Mouse (Mus musculus) lung, embryonic 14.5 days (tissue): ENCODE measurements around the gene Frmpd1. TPM values are rescaled to one million over a fixed set of nuclear protein-coding genes. Genes with fewer than 3 reads are reported as not detected.

Experiments used
- ATAC-seq: fragments of 200-750 bp; cut with Nextera tagmentation; 2 replicates; pipeline ENCODE4 v1.8.0; 2017; ENCODE audit warnings: mild to moderate bottlenecking, moderate TSS enrichment, moderate library complexity; ENCODE audit not compliant: insufficient read depth
- DNase-seq: peaks from one replicate; pipeline ENCODE4 v3.0.0-alpha.2; 2015
- H3K27ac ChIP-seq: fragments of 300-500 bp; sonication (generic); 2 replicates; pipeline ENCODE4 v1.5.1; 2014; ENCODE audit warnings: low read depth, mild to moderate bottlenecking, moderate library complexity
- H3K27me3 ChIP-seq: fragments of 300-500 bp; sonication (generic); 2 replicates; pipeline ENCODE4 v1.6.1; 2014; ENCODE audit warnings: low read length, control low read depth; ENCODE audit not compliant: insufficient read depth
- H3K36me3 ChIP-seq: fragments of 300-500 bp; sonication (generic); 2 replicates; pipeline ENCODE4 v1.6.1; 2014; ENCODE audit warnings: control low read depth; ENCODE audit not compliant: insufficient read depth
- H3K4me1 ChIP-seq: fragments of 300-500 bp; sonication (generic); 2 replicates; pipeline ENCODE4 v1.6.1; 2014; ENCODE audit warnings: antibody characterized with exemption, control low read depth; ENCODE audit not compliant: insufficient read depth
- H3K4me2 ChIP-seq: fragments of 300-500 bp; sonication (generic); 2 replicates; pipeline ENCODE4 v1.6.1; 2014; ENCODE audit warnings: mild to moderate bottlenecking
- H3K4me3 ChIP-seq: fragments of 300-500 bp; sonication (generic); 2 replicates; pipeline ENCODE4 v1.5.1; 2014; ENCODE audit warnings: low read depth, low read length
- H3K9ac ChIP-seq: fragments of 300-500 bp; sonication (generic); 2 replicates; pipeline ENCODE4 v1.6.1; 2014
- H3K9me3 ChIP-seq: fragments of 300-500 bp; sonication (generic); 2 replicates; pipeline ENCODE4 v1.6.1; 2016; ENCODE audit warnings: low read depth, low read length, control low read depth
- CTCF ChIP-seq: IDR thresholded peaks from 2 replicates; pipeline ENCODE4 v1.5.1; 2016; ENCODE audit warnings: antibody characterized with exemption, low read depth
- WGBS: fragments of 180-500 bp; shearing (Covaris S2); extraction: QIAGEN DNeasy Blood & Tissue Kit; methylation state at CpG from one replicate; pipeline ENCODE4 v1.1.7; 2014; 5-methylcytosine and 5-hydroxymethylcytosine counted together
- polyA plus RNA-seq: library from polyadenylated mRNA; unstranded; fragments of >200 nt; fragmentation: Nextera tagmentation; extraction: Ambion mirVana; gene quantifications from 2 replicates; pipeline ENCODE4 v1.2.1, GENCODE M21; 2014

Gene Frmpd1
- polyA plus RNA-seq, 1 experiment from 2014 or later: 0.18 TPM

- ATAC-seq (no peak), DNase-seq (no peak)
- H3K27me3 ChIP-seq: no peaks in the 10 kb centered on the region
- 79% methylated on average over 7 of the region's 7 CpGs for WGBS
- no peaks in the 10 kb centered on the region for H3K36me3 ChIP-seq
- no peak overlapping the region for H3K9ac ChIP-seq
- no peak for TF ChIP-seq CTCF
- no peak overlapping the region for H3K4me3 ChIP-seq
- H3K4me2 ChIP-seq: no peak overlapping the region
- H3K9me3 ChIP-seq: no peaks in the 10 kb centered on the region
- no peaks in the 10 kb centered on the region for H3K4me1 ChIP-seq
- H3K27ac ChIP-seq: no peak overlapping the region
Measured at GRCm38 (mm10) chr4:45203283-45203682, 18.6 kb downstream of the Frmpd1 start.

- DNase-seq (no peak), ATAC-seq (no peak)
- Histone ChIP-seq H3K9ac (no peak overlapping the region), H3K9me3 (no peaks in the 10 kb centered on the region), H3K4me1 (no peaks in the 10 kb centered on the region), H3K27me3 (no peaks in the 10 kb centered on the region), H3K4me2 (no peak overlapping the region), H3K4me3 (no peak overlapping the region), H3K36me3 (no peaks in the 10 kb centered on the region), H3K27ac (no peak overlapping the region)
- TF ChIP-seq CTCF: no peak
- 20% methylated on average over 4 of the region's 4 CpGs for WGBS
Measured at GRCm38 (mm10) chr4:45207444-45207843, 22.8 kb downstream of the Frmpd1 start.

GRCm38 (mm10) chr4:45208832-45209363 lies 24.2 kb downstream of the Frmpd1 start:
- H3K36me3 ChIP-seq: no peaks in the 10 kb centered on the region
- no peak for ATAC-seq
- no peak overlapping the region for H3K4me2 ChIP-seq
- no peak for TF ChIP-seq CTCF
- H3K9me3 ChIP-seq: no peaks in the 10 kb centered on the region
- no peak overlapping the region for H3K4me3 ChIP-seq
- H3K4me1 ChIP-seq: no peaks in the 10 kb centered on the region
- H3K9ac ChIP-seq: no peak overlapping the region
- no peak overlapping the region for H3K27ac ChIP-seq
- DNase-seq: no peak
- WGBS: 65% methylated on average over 12 of the region's 12 CpGs
- H3K27me3 ChIP-seq: no peaks in the 10 kb centered on the region

GRCm38 (mm10) chr4:45212342-45213063 lies 27.8 kb downstream of the Frmpd1 start:
- ATAC-seq (no peak), DNase-seq (no peak)
- Histone ChIP-seq H3K27ac (no peak overlapping the region), H3K36me3 (no peaks in the 10 kb centered on the region), H3K9ac (no peak overlapping the region), H3K4me3 (no peak overlapping the region), H3K9me3 (no peaks in the 10 kb centered on the region), H3K4me2 (no peak overlapping the region), H3K27me3 (no peaks in the 10 kb centered on the region), H3K4me1 (no peaks in the 10 kb centered on the region)
- no peak for TF ChIP-seq CTCF
- 53% methylated on average over 11 of the region's 11 CpGs for WGBS

GRCm38 (mm10) chr4:45219946-45220345 lies 35.3 kb downstream of the Frmpd1 start:
- Histone ChIP-seq H3K4me1 (no peaks in the 10 kb centered on the region), H3K27ac (no peak overlapping the region), H3K4me3 (no peak overlapping the region), H3K27me3 (no peaks in the 10 kb centered on the region), H3K9ac (no peak overlapping the region), H3K36me3 (no peaks in the 10 kb centered on the region), H3K9me3 (no peaks in the 10 kb centered on the region), H3K4me2 (no peak overlapping the region)
- no peak for ATAC-seq
- WGBS: 84% methylated on average over 8 of the region's 8 CpGs
- DNase-seq: no peak
- no peak for TF ChIP-seq CTCF

GRCm38 (mm10) chr4:45222395-45222794 lies 37.7 kb downstream of the Frmpd1 start:
- no peaks in the 10 kb centered on the region for H3K36me3 ChIP-seq
- H3K9ac ChIP-seq: no peak overlapping the region
- 92% methylated on average over 2 of the region's 2 CpGs for WGBS
- TF ChIP-seq CTCF: no peak
- no peak for ATAC-seq
- no peak for DNase-seq
- H3K27me3 ChIP-seq: no peaks in the 10 kb centered on the region
- no peak overlapping the region for H3K4me3 ChIP-seq
- H3K4me1 ChIP-seq: no peaks in the 10 kb centered on the region
- H3K9me3 ChIP-seq: no peaks in the 10 kb centered on the region
- H3K4me2 ChIP-seq: no peak overlapping the region
- H3K27ac ChIP-seq: no peak overlapping the region

GRCm38 (mm10) chr4:45230263-45230662 lies 45.6 kb downstream of the Frmpd1 start:
- Histone ChIP-seq H3K9ac (no peak overlapping the region), H3K27me3 (no peaks in the 10 kb centered on the region), H3K4me2 (no peak overlapping the region), H3K9me3 (no peaks in the 10 kb centered on the region), H3K4me1 (no peaks in the 10 kb centered on the region), H3K4me3 (no peak overlapping the region), H3K27ac (no peak overlapping the region), H3K36me3 (no peaks in the 10 kb centered on the region)
- DNase-seq (no peak), ATAC-seq (no peak)
- 63% methylated on average over 5 of the region's 5 CpGs for WGBS
- TF ChIP-seq CTCF: no peak
